Mouse (Mus musculus): ENCODE data around the gene Hyal1. TPM values are rescaled to one million over a fixed set of nuclear protein-coding genes. Genes with fewer than 3 reads are reported as not detected.
A peak's percentile ranks its signal among the peaks of the same experiment; 100 is the strongest.

The Hyal1 gene
- polyA plus RNA-seq, 1 experiment = 3.3 TPM

- H3K4me3 ChIP-seq = no peak overlapping the region
- H3K36me3 ChIP-seq (ENCODE audit: control insufficient read depth, insufficient read depth) = peaks cover 7% of the 10 kb centered on the region
- H3K27me3 ChIP-seq (ENCODE audit: control insufficient read depth, insufficient read depth, insufficient read length) = no peaks in the 10 kb centered on the region
- peaks cover 67% of the 10 kb centered on the region for H3K79me2 ChIP-seq (ENCODE audit: control insufficient read depth, insufficient read depth)
- TF ChIP-seq REST (IDR thresholded peaks at IDR 0.05; ENCODE audit: insufficient read depth, insufficient read length) = no peak
- no peak for TF ChIP-seq MYOD1 (IDR thresholded peaks at IDR 0.05; ENCODE audit: control insufficient read depth in 1 of 3, insufficient read length in 2 of 3, low read depth in 2 of 3)
- no peak for TF ChIP-seq SRF (IDR thresholded peaks at IDR 0.05; ENCODE audit: control insufficient read depth, insufficient read length, low read depth)
- no peak for TF ChIP-seq TCF12 (IDR thresholded peaks at IDR 0.05; ENCODE audit: insufficient read depth, poor library complexity, severe bottlenecking)
- no peak for TF ChIP-seq MYOG (IDR thresholded peaks at IDR 0.05; ENCODE audit: control insufficient read depth in 1 of 3, insufficient read depth in 1 of 3, insufficient read length in 2 of 3, low read depth in 2 of 3)
- TF ChIP-seq USF1 (IDR thresholded peaks at IDR 0.05; ENCODE audit: low read depth) = no peak
- no peak for TF ChIP-seq POLR2A (IDR thresholded peaks at IDR 0.05; ENCODE audit: insufficient read length, low read depth)
- no peak for TF ChIP-seq TCF3 (IDR thresholded peaks at IDR 0.05; ENCODE audit: insufficient read length, low read depth)
- H3ac ChIP-seq (ENCODE audit: control insufficient read depth, insufficient read length) = no peak overlapping the region
- peak overlapping the region; percentile 80 for H3K4me2 ChIP-seq (ENCODE audit: low read depth)
These were observed 47.8 kb downstream of the Hyal1 start for GRCm38 (mm10) chr9:107624539-107624938.

- H3K79me2 ChIP-seq (ENCODE audit: control insufficient read depth, insufficient read depth) = peaks cover 71% of the 10 kb centered on the region
- H3K36me3 ChIP-seq (ENCODE audit: control insufficient read depth, insufficient read depth) = peaks cover 7% of the 10 kb centered on the region
- no peaks in the 10 kb centered on the region for H3K27me3 ChIP-seq (ENCODE audit: control insufficient read depth, insufficient read depth, insufficient read length)
- H3ac ChIP-seq (ENCODE audit: control insufficient read depth, insufficient read length) = no peak overlapping the region
- no peak for TF ChIP-seq MYOD1 (IDR thresholded peaks at IDR 0.05; ENCODE audit: control insufficient read depth in 1 of 3, insufficient read length in 2 of 3, low read depth in 2 of 3)
- TF ChIP-seq TCF12 (IDR thresholded peaks at IDR 0.05; ENCODE audit: insufficient read depth, poor library complexity, severe bottlenecking) = no peak
- TF ChIP-seq E2F4 (IDR thresholded peaks at IDR 0.05; ENCODE audit: insufficient read depth) = no peak
- TF ChIP-seq POLR2AphosphoS2 (IDR thresholded peaks at IDR 0.05; ENCODE audit: insufficient read length, low read depth) = no peak
- no peak for TF ChIP-seq MYOG (IDR thresholded peaks at IDR 0.05; ENCODE audit: control insufficient read depth in 1 of 3, insufficient read depth in 1 of 3, insufficient read length in 2 of 3, low read depth in 2 of 3)
- no peak for TF ChIP-seq TCF3 (IDR thresholded peaks at IDR 0.05; ENCODE audit: insufficient read length, low read depth)
- TF ChIP-seq CEBPB (IDR thresholded peaks at IDR 0.05; ENCODE audit: insufficient read depth, poor library complexity, severe bottlenecking) = no peak
- TF ChIP-seq POLR2A (IDR thresholded peaks at IDR 0.05; ENCODE audit: insufficient read length, low read depth) = no peak
- TF ChIP-seq REST (IDR thresholded peaks at IDR 0.05; ENCODE audit: insufficient read depth, insufficient read length) = no peak
- TF ChIP-seq SRF (IDR thresholded peaks at IDR 0.05; ENCODE audit: control insufficient read depth, insufficient read length, low read depth) = no peak
- TF ChIP-seq MAX (IDR thresholded peaks at IDR 0.05; ENCODE audit: low read depth) = no peak
- no peak for TF ChIP-seq USF1 (IDR thresholded peaks at IDR 0.05; ENCODE audit: low read depth)
- H3K4me3 ChIP-seq = no peak overlapping the region
- H3K4me2 ChIP-seq (ENCODE audit: low read depth) = peak overlapping the region; percentile 80
These were observed 48.2 kb downstream of the Hyal1 start for GRCm38 (mm10) chr9:107624951-107625350.

GRCm38 (mm10) chr9:107625351-107626128 lies 48.8 kb downstream of the Hyal1 start:
- no peak for TF ChIP-seq POLR2AphosphoS2 (IDR thresholded peaks at IDR 0.05; ENCODE audit: insufficient read length, low read depth)
- no peak for TF ChIP-seq TCF12 (IDR thresholded peaks at IDR 0.05; ENCODE audit: insufficient read depth, poor library complexity, severe bottlenecking)
- TF ChIP-seq MYOG (IDR thresholded peaks at IDR 0.05; ENCODE audit: control insufficient read depth in 1 of 3, insufficient read depth in 1 of 3, insufficient read length in 2 of 3, low read depth in 2 of 3) = no peak
- TF ChIP-seq USF1 (IDR thresholded peaks at IDR 0.05; ENCODE audit: low read depth) = no peak
- TF ChIP-seq MAX (IDR thresholded peaks at IDR 0.05; ENCODE audit: low read depth) = no peak
- Histone ChIP-seq H3K79me2 (ENCODE audit: control insufficient read depth, insufficient read depth) (peaks cover 77% of the 10 kb centered on the region), H3K4me3 (peak overlapping the region; percentile 6), H3K36me3 (ENCODE audit: control insufficient read depth, insufficient read depth) (peaks cover 7% of the 10 kb centered on the region), H3K4me2 (ENCODE audit: low read depth) (peak overlapping the region; percentile 80), H3ac (ENCODE audit: control insufficient read depth, insufficient read length) (no peak overlapping the region), H3K27me3 (ENCODE audit: control insufficient read depth, insufficient read depth, insufficient read length) (no peaks in the 10 kb centered on the region)

GRCm38 (mm10) chr9:107626158-107626843 lies 49.6 kb downstream of the Hyal1 start:
- Histone ChIP-seq H3K36me3 (ENCODE audit: control insufficient read depth, insufficient read depth) (peaks cover 7% of the 10 kb centered on the region), H3K4me2 (ENCODE audit: low read depth) (peak overlapping the region; percentile 80), H3K4me3 (peak overlapping the region; percentile 6), H3K27me3 (ENCODE audit: control insufficient read depth, insufficient read depth, insufficient read length) (no peaks in the 10 kb centered on the region), H3K79me2 (ENCODE audit: control insufficient read depth, insufficient read depth) (peaks cover 84% of the 10 kb centered on the region), H3ac (ENCODE audit: control insufficient read depth, insufficient read length) (no peak overlapping the region)
- TF ChIP-seq MYOD1 (IDR thresholded peaks at IDR 0.05; ENCODE audit: control insufficient read depth in 1 of 3, insufficient read length in 2 of 3, low read depth in 2 of 3) (peak; percentile 25 to 94 (median 85)), TCF12 (IDR thresholded peaks at IDR 0.05; ENCODE audit: insufficient read depth, poor library complexity, severe bottlenecking) (no peak), POLR2AphosphoS2 (IDR thresholded peaks at IDR 0.05; ENCODE audit: insufficient read length, low read depth) (no peak), POLR2A (IDR thresholded peaks at IDR 0.05; ENCODE audit: insufficient read length, low read depth) (no peak), USF1 (IDR thresholded peaks at IDR 0.05; ENCODE audit: low read depth) (no peak), TCF3 (IDR thresholded peaks at IDR 0.05; ENCODE audit: insufficient read length, low read depth) (peak; percentile 53), MAX (IDR thresholded peaks at IDR 0.05; ENCODE audit: low read depth) (no peak), MYOG (IDR thresholded peaks at IDR 0.05; ENCODE audit: control insufficient read depth in 1 of 3, insufficient read depth in 1 of 3, insufficient read length in 2 of 3, low read depth in 2 of 3) (peak; percentile 67 to 92 (median 75)), REST (IDR thresholded peaks at IDR 0.05; ENCODE audit: insufficient read depth, insufficient read length) (no peak), SRF (IDR thresholded peaks at IDR 0.05; ENCODE audit: control insufficient read depth, insufficient read length, low read depth) (no peak), E2F4 (IDR thresholded peaks at IDR 0.05; ENCODE audit: insufficient read depth) (no peak)
